12 mouse cellular contexts compared by ENCODE assay signal in genomic region chr19:40302916-40303315, GRCm38 (mm10). TPM values are rescaled to one million over a fixed set of nuclear protein-coding genes. Genes with fewer than 3 reads are reported as not detected.
DNase-seq lines count a peak whose midpoint lies in the region; ATAC-seq and TF ChIP-seq lines count a peak whose summit lies in the region.
"Had no signal": no experiment of that assay in that cellular context is flagged by ENCODE, and none has a peak within 500 bp of the region (broad histone marks: within the 10 kb centered on the region; RNA-seq: fewer than 3 reads in every experiment).

No protein-coding gene starts in this region.

- 80% methylated on average over 9 of the region's 9 CpGs for WGBS in liver, embryonic 13.5 days (ENCODE audit: insufficient replicate concordance)
- WGBS in liver, embryonic 12.5 days (ENCODE audit: insufficient replicate concordance): 77% methylated on average over 9 of the region's 9 CpGs
- WGBS in heart, adult 2 months: 28% methylated on average over 9 of the region's 9 CpGs
- 85% methylated on average over 9 of the region's 9 CpGs for WGBS in midbrain, embryonic 15.5 days

- peaks cover 45% of the 10 kb centered on the region for H3K4me1 ChIP-seq in liver, embryonic 13.5 days (replicated peaks)
- peaks cover 59% of the 10 kb centered on the region for H3K4me1 ChIP-seq in liver, embryonic 12.5 days
- peaks cover 24% of the 10 kb centered on the region for H3K4me1 ChIP-seq in heart, adult 2 months (ENCODE audit: control insufficient read depth, insufficient read depth, low read length)
- 0 out of 2 replicates have a peak, but pooled peaks cover 2% of the 10 kb centered on the region for H3K4me1 ChIP-seq in midbrain, embryonic 15.5 days
- H3K4me1 ChIP-seq: forebrain, embryonic 13.5 days had no signal

- H3K4me3 ChIP-seq in liver, embryonic 13.5 days (replicated peaks): no peak overlapping the region
- no peak overlapping the region for H3K4me3 ChIP-seq in liver, embryonic 12.5 days
- no peak overlapping the region for H3K4me3 ChIP-seq in heart, adult 2 months
- H3K4me3 ChIP-seq in midbrain, embryonic 15.5 days: no peak overlapping the region
- H3K4me3 ChIP-seq: forebrain, embryonic 13.5 days had no signal

- TF ChIP-seq POLR2A in heart, adult 2 months (IDR thresholded peaks at IDR 0.05; ENCODE audit: insufficient read depth, low read depth, low read length): peak; percentile 17; the same call in 1 of the 2 replicates

- peak overlapping the region; percentile 21; the same call in 1 of the 2 replicates for H3K27ac ChIP-seq in liver, embryonic 13.5 days
- H3K27ac ChIP-seq in liver, embryonic 12.5 days: no peak overlapping the region
- peak overlapping the region; percentile 64 for H3K27ac ChIP-seq in heart, adult 2 months
- H3K27ac ChIP-seq in midbrain, embryonic 15.5 days: no peak overlapping the region
- H3K27ac ChIP-seq: forebrain, embryonic 13.5 days; macrophage had no signal

- H3K27me3 ChIP-seq in liver, embryonic 13.5 days: no peaks in the 10 kb centered on the region
- H3K27me3 ChIP-seq in liver, embryonic 12.5 days (replicated peaks): no peaks in the 10 kb centered on the region
- no peaks in the 10 kb centered on the region for H3K27me3 ChIP-seq in heart, adult 2 months (ENCODE audit: control insufficient read depth, insufficient read depth, low read length)
- no peaks in the 10 kb centered on the region for H3K27me3 ChIP-seq in midbrain, embryonic 15.5 days (replicated peaks)
- H3K27me3 ChIP-seq: forebrain, embryonic 13.5 days had no signal

- H3K79me2 ChIP-seq in heart, adult 2 months (replicated peaks; ENCODE audit: control insufficient read depth, insufficient read depth, low read length): no peaks in the 10 kb centered on the region

- intact Hi-C loops in heart, adult 2 months (cut with DNase I): no loop called here
- intact Hi-C loops in heart, postnatal 25 days (cut with DNase I): no loop called here

- peak; percentile 62 for TF ChIP-seq CTCF in heart, adult 2 months (IDR thresholded peaks at IDR 0.05)

- H3K4me2 ChIP-seq in liver, embryonic 13.5 days: no peak overlapping the region
- no peak overlapping the region for H3K4me2 ChIP-seq in liver, embryonic 12.5 days
- no peak overlapping the region for H3K4me2 ChIP-seq in midbrain, embryonic 15.5 days
- H3K4me2 ChIP-seq: forebrain, embryonic 13.5 days had no signal

- ATAC-seq in liver, embryonic 13.5 days (ENCODE audit: low read depth): no peak
- ATAC-seq in liver, embryonic 12.5 days: no peak
- no peak for ATAC-seq in midbrain, embryonic 15.5 days (replicated peaks)
- ATAC-seq: forebrain, embryonic 13.5 days; hindbrain, embryonic 16.5 days had no signal

- no peak overlapping the region for H3K9ac ChIP-seq in liver, embryonic 13.5 days
- no peak overlapping the region for H3K9ac ChIP-seq in liver, embryonic 12.5 days
- no peak overlapping the region for H3K9ac ChIP-seq in heart, adult 2 months (ENCODE audit: low read depth, low read length)
- no peak overlapping the region for H3K9ac ChIP-seq in midbrain, embryonic 15.5 days
- H3K9ac ChIP-seq: forebrain, embryonic 13.5 days had no signal

- TF ChIP-seq EP300 in heart, adult 2 months (IDR thresholded peaks at IDR 0.05; ENCODE audit: insufficient read depth, low read depth, low read length): peak; percentile 97

- H3K36me3 ChIP-seq in liver, embryonic 13.5 days: no peaks in the 10 kb centered on the region
- peaks cover 16% of the 10 kb centered on the region for H3K36me3 ChIP-seq in liver, embryonic 12.5 days
- H3K36me3 ChIP-seq in heart, adult 2 months (ENCODE audit: control insufficient read depth, insufficient read depth, low read length): peaks cover 41% of the 10 kb centered on the region
- 0 out of 2 replicates have a peak, but pooled peaks cover 4% of the 10 kb centered on the region for H3K36me3 ChIP-seq in midbrain, embryonic 15.5 days (replicated peaks)

- no peak for DNase-seq in liver, embryonic 13.5 days
- DNase-seq in heart, adult 2 months: peak; percentile 63 to 78
- DNase-seq in heart, postnatal 25 days (ENCODE audit: low spot score): peak; percentile 43
- peak; percentile 60 to 78 for DNase-seq in right cerebral cortex, postnatal 10 days (ENCODE audit: low spot score in 2 of 2)
- no peak for DNase-seq in adrenal gland, postnatal 25 days
- DNase-seq in cerebellum, adult 9-11 months: no peak
- DNase-seq: cerebellum, adult 9-10 months had no signal

- no peaks in the 10 kb centered on the region for H3K9me3 ChIP-seq in liver, embryonic 13.5 days (replicated peaks)
- H3K9me3 ChIP-seq in liver, embryonic 12.5 days (replicated peaks): no peaks in the 10 kb centered on the region
- no peaks in the 10 kb centered on the region for H3K9me3 ChIP-seq in midbrain, embryonic 15.5 days
- H3K9me3 ChIP-seq: forebrain, embryonic 13.5 days had no signal

RNA-seq across cellular contexts. Expression of gene Pdlim1, which starts 31.3 kb away (rescaled TPM):
- 75.4 and 89.0 TPM in 2 replicates for polyA plus RNA-seq in liver, embryonic 13.5 days (2015; fragmentation: Nextera tagmentation; extraction: Ambion mirVana)
- polyA plus RNA-seq in liver, embryonic 12.5 days (2016; fragmentation: Nextera tagmentation; extraction: Ambion mirVana): 78.3 and 82.3 TPM in 2 replicates
- total RNA-seq in heart, adult 2 months (2021): 100 to 1,000 TPM; 137 to 139 TPM
- 116 and 125 TPM in 2 replicates for polyA plus RNA-seq in heart, adult 2 months (2012; rRNA removed)
- 100 to 1,000 TPM; 152 to 164 TPM for total RNA-seq in heart, postnatal 25 days (2021)
- total RNA-seq in adrenal gland, postnatal 25 days (2021): 19.3 and 22.0 TPM in 2 replicates
- polyA plus RNA-seq in midbrain, embryonic 15.5 days (2015; fragmentation: Nextera tagmentation; extraction: Ambion mirVana): 9.6 and 10.4 TPM in 2 replicates

Comparison
In these comparisons a context has a peak if more than half of its experiments do, and no peak if none do; other contexts are left out.
1. H3K27ac ChIP-seq: peak in liver, embryonic 13.5 days (single experiment) and heart, adult 2 months (single experiment); none in liver, embryonic 12.5 days (single experiment) and midbrain, embryonic 15.5 days (single experiment).
2. DNase-seq: peak in heart, adult 2 months (2 of 2), heart, postnatal 25 days (single experiment) and right cerebral cortex, postnatal 10 days (2 of 2); none in liver, embryonic 13.5 days (single experiment), adrenal gland, postnatal 25 days (single experiment) and cerebellum, adult 9-11 months (single experiment).